Mouse (Mus musculus) C2C12 (cell line): ENCODE measurements at regions not wholly inside any gene's neighbourhood (a gene's known extent, or its start where the extent isn't known, plus 50 kb on each side); places are given as distances from the start of the nearest gene placed in this dataset.

Experiments
- CEBPB ChIP-seq: IDR thresholded peaks from one replicate; pipeline ENCODE4 v1.6.1; 2011; ENCODE audit warnings: low read depth, mild to moderate bottlenecking, control low read depth, moderate library complexity
- CTCF ChIP-seq: IDR thresholded peaks from one replicate; pipeline ENCODE4 v1.5.1; 2011; ENCODE audit not compliant: control insufficient read depth, insufficient read depth, insufficient read length
- MYOD1 ChIP-seq: IDR thresholded peaks from one replicate; pipeline ENCODE4 v1.6.1; 2011; ENCODE audit warnings: low read depth; ENCODE audit not compliant: control insufficient read depth, insufficient read length
- MYOG ChIP-seq: IDR thresholded peaks from one replicate; pipeline ENCODE4 v1.6.1; 2011; ENCODE audit not compliant: control insufficient read depth, insufficient read length; ENCODE audit errors: extremely low read depth
- USF1 ChIP-seq: IDR thresholded peaks from one replicate; pipeline ENCODE4 v1.6.1; 2011; ENCODE audit warnings: low read depth, mild to moderate bottlenecking, control low read depth, moderate library complexity

GRCm38 (mm10) chr11:63425741-63426140 lies 297.0 kb downstream of the Pmp22 start:
- no peak for TF ChIP-seq MYOD1
- TF ChIP-seq CEBPB = no peak
- TF ChIP-seq CTCF = no peak
- no peak for TF ChIP-seq MYOG
- no peak for TF ChIP-seq USF1
